Mouse (Mus musculus) small intestine, adult 2 months (tissue): ENCODE results near the gene Chek2.

ENCODE experiments used
- CTCF ChIP-seq: fragments of 200-500 bp; IDR thresholded peaks from 2 replicates; pipeline ENCODE4 v1.5.1; 2012; ENCODE audit warnings: low read depth, mild to moderate bottlenecking, control low read depth, inconsistent platforms, low read length, moderate library complexity, mixed read lengths; ENCODE audit not compliant: insufficient replicate concordance, insufficient read length; ENCODE audit errors: extremely low read depth
- POLR2A ChIP-seq: fragments of 200-500 bp; IDR thresholded peaks from 2 replicates; pipeline ENCODE4 v1.6.1; 2012; ENCODE audit warnings: low read depth, mild to moderate bottlenecking, control low read depth, inconsistent platforms, low read length, moderate library complexity

DNA sequence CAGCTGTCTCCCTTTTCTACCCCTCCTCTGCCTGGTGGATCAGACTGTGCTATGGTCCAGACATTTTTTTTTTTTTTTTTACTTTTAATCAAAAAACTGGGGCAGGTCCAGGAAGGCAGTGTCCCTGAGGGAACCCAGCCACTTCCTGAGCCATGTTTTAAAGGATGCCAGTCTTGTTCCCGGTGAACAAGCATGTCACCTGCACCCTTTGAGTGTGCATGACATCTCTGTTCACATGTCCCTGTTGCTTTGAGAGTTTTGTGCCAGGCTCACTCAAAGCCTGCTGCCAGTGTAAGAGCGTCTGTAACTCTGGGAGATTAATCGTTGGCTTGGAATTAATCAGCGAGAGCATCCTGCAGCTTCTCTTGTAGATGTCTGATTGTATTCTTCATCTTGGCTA is 28.7 kb downstream of the Chek2 start:
- TF ChIP-seq CTCF (no peak), POLR2A (no peak)
